Mouse (Mus musculus): ENCODE data around the gene Irf5.

GRCm38 (mm10) chr6:29500810-29501209 lies 25.6 kb upstream of the Irf5 start:
- no peak for TF ChIP-seq GATA1 (IDR thresholded peaks at IDR 0.05; ENCODE audit: borderline replicate concordance, low read length)
- TF ChIP-seq FLI1 (IDR thresholded peaks at IDR 0.05; ENCODE audit: low read length) = no peak

All from megakaryocyte, embryonic 14.5 days (primary cell).